7 mouse cellular contexts compared by ENCODE assay signal in the genomic region with DNA sequence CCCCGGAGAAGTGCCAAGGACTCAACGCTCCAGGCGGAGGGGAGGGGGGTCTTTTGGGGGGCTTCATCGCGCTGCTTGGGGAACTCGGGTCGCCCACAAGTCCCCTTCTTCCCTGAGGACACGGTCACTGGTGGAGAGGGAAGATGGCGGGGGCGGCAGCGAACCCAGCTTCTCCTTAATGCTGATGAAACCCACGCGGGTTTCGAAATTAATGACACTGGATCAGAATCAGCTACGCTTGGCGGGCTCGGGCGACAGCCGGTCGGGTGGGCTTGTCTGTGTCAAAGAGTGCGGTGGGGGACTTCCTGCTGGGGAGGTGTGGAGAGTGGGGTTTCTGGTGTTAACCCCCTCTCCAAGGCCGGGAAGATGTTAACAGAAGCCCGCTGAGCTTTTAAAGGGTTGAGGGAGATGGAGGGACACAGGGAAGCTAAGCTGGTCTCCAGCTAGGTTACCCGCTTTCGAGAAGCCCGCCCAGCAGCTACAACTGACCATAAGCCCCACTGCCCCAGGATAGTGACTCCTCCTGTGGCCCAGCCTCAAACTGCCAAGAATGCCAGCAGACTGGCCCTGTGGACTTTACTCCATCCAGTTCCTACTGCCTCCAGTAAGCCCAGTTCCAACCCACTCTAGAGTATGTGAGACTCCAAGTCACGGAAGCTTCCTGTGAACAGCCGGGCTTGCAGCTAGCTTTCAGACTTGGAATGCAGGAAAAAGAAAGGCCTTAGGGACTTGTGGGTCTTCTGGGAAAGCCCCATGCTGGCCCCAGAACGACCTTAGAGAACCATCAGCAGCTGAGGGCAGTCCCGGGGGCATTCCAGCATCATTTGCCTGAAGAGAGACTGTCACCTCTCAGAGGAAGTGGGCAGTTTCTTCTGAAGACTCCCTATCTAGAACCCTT.
DNase-seq lines count a peak whose midpoint lies in the region; ATAC-seq and TF ChIP-seq lines count a peak whose summit lies in the region.

No protein-coding gene starts in this region.

- TF ChIP-seq POLR2A in ES-Bruce4 (IDR thresholded peaks at IDR 0.05; ENCODE audit: insufficient read depth, low read length), result no peak
- peak; percentile 65; the same call in 1 of the 2 replicates for TF ChIP-seq POLR2A in small intestine, adult 2 months (IDR thresholded peaks at IDR 0.05; ENCODE audit: low read depth, low read length)

- peak overlapping the region; percentile 60 for H3K4me2 ChIP-seq in intestine, embryonic 14.5 days (ENCODE audit: low read length)
- H3K4me2 ChIP-seq in liver, postnatal 0 days (ENCODE audit: low read depth, low read length), result peak overlapping the region; percentile 86

- H3K4me1 ChIP-seq in ES-Bruce4 (ENCODE audit: control insufficient read depth, insufficient read depth, low read length), result no peaks in the 10 kb centered on the region
- peaks cover 39% of the 10 kb centered on the region for H3K4me1 ChIP-seq in forebrain, embryonic 10.5 days
- H3K4me1 ChIP-seq in intestine, embryonic 14.5 days (replicated peaks; ENCODE audit: control insufficient read depth, insufficient read depth, low read length), result peaks cover 16% of the 10 kb centered on the region; the same call in 1 of the 2 replicates
- peaks cover 4% of the 10 kb centered on the region; the same call in 1 of the 2 replicates for H3K4me1 ChIP-seq in liver, postnatal 0 days (ENCODE audit: insufficient read depth)
- peaks cover 26% of the 10 kb centered on the region; the same call in 1 of the 2 replicates for H3K4me1 ChIP-seq in small intestine, adult 2 months (ENCODE audit: control insufficient read depth, insufficient read depth, insufficient read length, low read length)

- H3K4me3 ChIP-seq in ES-Bruce4 (ENCODE audit: low read depth, low read length), result peak overlapping the region; percentile 34
- H3K4me3 ChIP-seq in forebrain, embryonic 10.5 days, result peak overlapping the region; percentile 52
- peak overlapping the region; percentile 35 for H3K4me3 ChIP-seq in intestine, embryonic 14.5 days (ENCODE audit: low read depth, low read length)
- H3K4me3 ChIP-seq in liver, postnatal 0 days (ENCODE audit: low read depth, low read length), result peak overlapping the region; percentile 59
- peak overlapping the region; percentile 91 for H3K4me3 ChIP-seq in small intestine, adult 2 months (ENCODE audit: low read depth, low read length)

- 0 out of 2 replicates have a peak, but pooled peaks cover 1% of the 10 kb centered on the region for H3K27me3 ChIP-seq in ES-Bruce4 (ENCODE audit: control insufficient read depth, insufficient read depth, low read length, poor library complexity, severe bottlenecking)
- H3K27me3 ChIP-seq in forebrain, embryonic 10.5 days (ENCODE audit: poor library complexity, severe bottlenecking), result peaks cover 92% of the 10 kb centered on the region
- peaks cover 12% of the 10 kb centered on the region; the same call in 1 of the 2 replicates for H3K27me3 ChIP-seq in intestine, embryonic 14.5 days (replicated peaks; ENCODE audit: control insufficient read depth, insufficient read depth, low read length)
- 0 out of 2 replicates have a peak, but pooled peaks cover 4% of the 10 kb centered on the region for H3K27me3 ChIP-seq in liver, postnatal 0 days (ENCODE audit: insufficient read depth, low read length)
- H3K27me3 ChIP-seq in small intestine, adult 2 months (ENCODE audit: control insufficient read depth, insufficient read depth, low read length), result no peaks in the 10 kb centered on the region

- TF ChIP-seq EP300 in ES-Bruce4 (IDR thresholded peaks at IDR 0.05; ENCODE audit: insufficient read depth, low read depth, low read length), result no peak
- TF ChIP-seq EP300 in liver, postnatal 0 days (IDR thresholded peaks at IDR 0.05; ENCODE audit: low read depth), result no peak

- WGBS in forebrain, embryonic 10.5 days, result 14% methylated on average over 30 of the region's 30 CpGs
- WGBS in intestine, embryonic 14.5 days, result 17% methylated on average over 30 of the region's 30 CpGs
- 19% methylated on average over 27 of the region's 30 CpGs for WGBS in liver, postnatal 0 days (ENCODE audit: insufficient replicate concordance)
- 15% methylated on average over 30 of the region's 30 CpGs for WGBS in small intestine, adult 2 months

- TF ChIP-seq CTCF in ES-Bruce4 (IDR thresholded peaks at IDR 0.05; ENCODE audit: low read depth, low read length), result no peak
- TF ChIP-seq CTCF in liver, postnatal 0 days (IDR thresholded peaks at IDR 0.05; ENCODE audit: low read depth), result no peak
- TF ChIP-seq CTCF in small intestine, adult 2 months (IDR thresholded peaks at IDR 0.05; ENCODE audit: extremely low read depth, insufficient read length, insufficient replicate concordance, low read depth, low read length), result no peak

- DNase-seq in B cell, adult 2 months, result peak; percentile 22 to 28
- DNase-seq in forebrain, embryonic 10.5 days (ENCODE audit: extremely low spot score, low spot score), result peak; percentile 30
- DNase-seq in intestine, embryonic 14.5 days (ENCODE audit: low spot score), result peak; percentile 64
- DNase-seq in liver, postnatal 0 days, result peak; percentile 18
- no peak for DNase-seq in MN1 (ENCODE audit: low spot score)

- no peaks in the 10 kb centered on the region for H3K36me3 ChIP-seq in ES-Bruce4 (ENCODE audit: control insufficient read depth, insufficient read depth, low read length, poor library complexity, severe bottlenecking)
- no peaks in the 10 kb centered on the region for H3K36me3 ChIP-seq in forebrain, embryonic 10.5 days (replicated peaks)
- no peaks in the 10 kb centered on the region for H3K36me3 ChIP-seq in intestine, embryonic 14.5 days (ENCODE audit: control insufficient read depth, insufficient read depth, low read length)
- H3K36me3 ChIP-seq in liver, postnatal 0 days (replicated peaks; ENCODE audit: insufficient read depth, low read length), result no peaks in the 10 kb centered on the region
- H3K36me3 ChIP-seq in small intestine, adult 2 months (ENCODE audit: control insufficient read depth, insufficient read depth, low read length), result no peaks in the 10 kb centered on the region

- H3K27ac ChIP-seq in ES-Bruce4 (ENCODE audit: insufficient read depth, low read length), result no peak overlapping the region
- H3K27ac ChIP-seq in forebrain, embryonic 10.5 days, result peak overlapping the region; percentile 94
- H3K27ac ChIP-seq in intestine, embryonic 14.5 days (ENCODE audit: low read depth), result peak overlapping the region; percentile 88
- peak overlapping the region; percentile 72 for H3K27ac ChIP-seq in liver, postnatal 0 days (ENCODE audit: low read depth)
- peak overlapping the region; percentile 99 for H3K27ac ChIP-seq in small intestine, adult 2 months (ENCODE audit: insufficient read depth, low read depth, low read length)

- H3K9ac ChIP-seq in ES-Bruce4 (ENCODE audit: low read depth, poor library complexity, severe bottlenecking), result peak overlapping the region; percentile 70
- peak overlapping the region; percentile 68 for H3K9ac ChIP-seq in intestine, embryonic 14.5 days (ENCODE audit: low read length)
- H3K9ac ChIP-seq in liver, postnatal 0 days (replicated peaks), result peak overlapping the region; percentile 75

- no peaks in the 10 kb centered on the region for H3K9me3 ChIP-seq in ES-Bruce4 (replicated peaks; ENCODE audit: control insufficient read depth, insufficient read depth, low read length, poor library complexity, severe bottlenecking)
- H3K9me3 ChIP-seq in forebrain, embryonic 10.5 days, result no peaks in the 10 kb centered on the region
- H3K9me3 ChIP-seq in intestine, embryonic 14.5 days (ENCODE audit: control insufficient read depth, low read length), result no peaks in the 10 kb centered on the region
- no peaks in the 10 kb centered on the region for H3K9me3 ChIP-seq in liver, postnatal 0 days (ENCODE audit: low read length)

- no peak for ATAC-seq in intestine, embryonic 14.5 days (replicated peaks; ENCODE audit: low FRiP score, low TSS enrichment, low read depth)
- ATAC-seq in liver, postnatal 0 days, result peak; percentile 22

Comparison
In these comparisons a context has a peak if more than half of its experiments do, and no peak if none do; other contexts are left out.
1. H3K4me3 ChIP-seq: peak in every context shown above with its lines; median percentile 91 in small intestine, adult 2 months; 59 in liver, postnatal 0 days; 52 in forebrain, embryonic 10.5 days; 35 in intestine, embryonic 14.5 days; 34 in ES-Bruce4.